Mouse (Mus musculus): ENCODE results near the gene Slc44a2.

GRCm38 (mm10) chr9:21318792-21319191 is 1.7 kb upstream of the Slc44a2 start:
- TF ChIP-seq CTCF (conservative IDR thresholded peaks at IDR 0.05; ENCODE audit: low read length) (no peak), NANOG (IDR thresholded peaks at IDR 0.05; ENCODE audit: borderline replicate concordance, low read length) (no peak)
